Mouse (Mus musculus): ENCODE data around the gene Tmem135.

DNA sequence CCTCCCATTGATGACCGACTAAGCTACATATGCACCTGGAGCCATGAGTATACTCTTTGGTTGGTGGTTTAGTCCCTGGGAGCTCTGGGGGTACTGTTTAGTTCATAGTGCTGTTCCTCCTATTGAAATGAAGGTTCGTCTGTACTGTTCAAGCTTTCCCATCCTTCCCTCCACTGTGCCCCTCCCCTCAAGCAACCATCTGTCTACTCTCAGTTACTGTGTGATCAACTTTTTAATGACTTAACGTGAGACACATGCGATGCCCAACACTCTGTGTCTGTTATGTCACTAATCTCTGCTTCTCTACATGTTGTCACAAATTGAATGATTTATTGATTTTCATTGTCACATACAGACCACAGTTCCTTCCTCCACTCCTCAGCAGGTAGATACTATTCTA is 164.4 kb downstream of the Tmem135 start:
- TF ChIP-seq CTCF (IDR thresholded peaks at IDR 0.05; ENCODE audit: control insufficient read depth, insufficient read depth, low read length) (no peak), POLR2A (IDR thresholded peaks at IDR 0.05; ENCODE audit: borderline replicate concordance, control insufficient read depth, low read depth, low read length) (no peak)

All from bone marrow, adult 2 months (tissue).